13 mouse cellular contexts compared by ENCODE assay signal in genomic region chr7:115830366-115830765, GRCm38 (mm10).
DNase-seq lines count a peak whose midpoint lies in the region; ATAC-seq and TF ChIP-seq lines count a peak whose summit lies in the region.
"Had no signal": no experiment of that assay in that cellular context is flagged by ENCODE, and none has a peak within 500 bp of the region (broad histone marks: within the 10 kb centered on the region; RNA-seq: fewer than 3 reads in every experiment).

No protein-coding gene starts in this region.

- 0 out of 2 replicates have a peak, but pooled peaks cover 2% of the 10 kb centered on the region for H3K27me3 ChIP-seq in forebrain, embryonic 10.5 days (ENCODE audit: poor library complexity, severe bottlenecking)
- no peaks in the 10 kb centered on the region; the same call in 1 of the 2 replicates for H3K27me3 ChIP-seq in forebrain, embryonic 16.5 days (replicated peaks; ENCODE audit: control insufficient read depth, insufficient read depth, low read length)
- peaks cover 5% of the 10 kb centered on the region; the same call in 1 of the 2 replicates for H3K27me3 ChIP-seq in midbrain, embryonic 10.5 days (ENCODE audit: low read depth, poor library complexity, severe bottlenecking)
- 0 out of 2 replicates have a peak, but pooled peaks cover 3% of the 10 kb centered on the region for H3K27me3 ChIP-seq in midbrain, embryonic 16.5 days (ENCODE audit: control insufficient read depth, insufficient read depth, low read depth, low read length)
- no peaks in the 10 kb centered on the region for H3K27me3 ChIP-seq in liver, embryonic 12.5 days (replicated peaks)
- H3K27me3 ChIP-seq in cerebellum, adult 2 months (ENCODE audit: control insufficient read depth, insufficient read depth, low read length), result no peaks in the 10 kb centered on the region
- H3K27me3 ChIP-seq: Patski had no signal

- peak overlapping the region; percentile 83 for H3K27ac ChIP-seq in forebrain, embryonic 10.5 days
- no peak overlapping the region for H3K27ac ChIP-seq in forebrain, embryonic 16.5 days (ENCODE audit: low read length)
- H3K27ac ChIP-seq in midbrain, embryonic 10.5 days (replicated peaks), result peak overlapping the region; percentile 65
- H3K27ac ChIP-seq in midbrain, embryonic 16.5 days (ENCODE audit: low read length), result no peak overlapping the region
- peak overlapping the region; percentile 90 for H3K27ac ChIP-seq in liver, embryonic 12.5 days
- H3K27ac ChIP-seq in cerebellum, adult 2 months (ENCODE audit: insufficient read depth, low read length), result no peak overlapping the region
- H3K27ac ChIP-seq: embryonic facial prominence, embryonic 13.5 days; macrophage had no signal

- DNase-seq in forebrain, embryonic 10.5 days (ENCODE audit: extremely low spot score, low spot score), result peak; percentile 25
- DNase-seq in midbrain, embryonic 10.5 days (ENCODE audit: low spot score), result peak; percentile 13
- no peak for DNase-seq in urinary bladder, postnatal 4 days (ENCODE audit: low spot score in 2 of 2)
- no peak for DNase-seq in spleen, postnatal 14 days (ENCODE audit: low spot score in 2 of 2)
- DNase-seq in cerebellum, adult 2 months, result no peak
- DNase-seq: gastrocnemius, postnatal 25 days had no signal

- no peak for ATAC-seq in forebrain, embryonic 16.5 days
- no peak for ATAC-seq in midbrain, embryonic 16.5 days
- ATAC-seq in liver, embryonic 12.5 days, result peak; percentile 6; the same call in 1 of the 2 replicates
- ATAC-seq: inflammation-experienced regulatory T-cells, adult 6 months; Patski had no signal

- 29% methylated on average over 10 of the region's 10 CpGs for WGBS in forebrain, embryonic 10.5 days
- 14% methylated on average over 10 of the region's 10 CpGs for WGBS in forebrain, embryonic 16.5 days
- 40% methylated on average over 10 of the region's 10 CpGs for WGBS in midbrain, embryonic 10.5 days
- 36% methylated on average over 10 of the region's 10 CpGs for WGBS in midbrain, embryonic 16.5 days
- WGBS in liver, embryonic 12.5 days (ENCODE audit: insufficient replicate concordance), result 67% methylated on average over 10 of the region's 10 CpGs
- WGBS in cerebellum, adult 2 months, result 52% methylated on average over 10 of the region's 10 CpGs

- no peak for TF ChIP-seq CTCF in cerebellum, adult 2 months (IDR thresholded peaks at IDR 0.05; ENCODE audit: borderline replicate concordance, insufficient read depth, low read depth, low read length)

- peaks cover 91% of the 10 kb centered on the region for H3K4me1 ChIP-seq in forebrain, embryonic 10.5 days
- peaks cover 19% of the 10 kb centered on the region for H3K4me1 ChIP-seq in forebrain, embryonic 16.5 days (replicated peaks; ENCODE audit: control insufficient read depth, insufficient read depth, low read length)
- H3K4me1 ChIP-seq in midbrain, embryonic 10.5 days, result peaks cover 66% of the 10 kb centered on the region
- peaks cover 3% of the 10 kb centered on the region; the same call in 1 of the 2 replicates for H3K4me1 ChIP-seq in midbrain, embryonic 16.5 days (ENCODE audit: control insufficient read depth, insufficient read depth, low read length)
- peaks cover 78% of the 10 kb centered on the region for H3K4me1 ChIP-seq in liver, embryonic 12.5 days
- no peaks in the 10 kb centered on the region; the same call in 1 of the 2 replicates for H3K4me1 ChIP-seq in cerebellum, adult 2 months (ENCODE audit: control insufficient read depth, insufficient read depth, low read length)

- H3K4me2 ChIP-seq in forebrain, embryonic 16.5 days (ENCODE audit: low read length), result no peak overlapping the region
- H3K4me2 ChIP-seq in midbrain, embryonic 16.5 days (ENCODE audit: low read length), result no peak overlapping the region
- peak overlapping the region; percentile 67 for H3K4me2 ChIP-seq in liver, embryonic 12.5 days
- H3K4me2 ChIP-seq: embryonic facial prominence, embryonic 13.5 days had no signal

- TF ChIP-seq POLR2A in cerebellum, adult 2 months (IDR thresholded peaks at IDR 0.05; ENCODE audit: borderline replicate concordance, insufficient read depth, low read length), result no peak

- H3K36me3 ChIP-seq in forebrain, embryonic 10.5 days (replicated peaks), result no peaks in the 10 kb centered on the region
- no peaks in the 10 kb centered on the region for H3K36me3 ChIP-seq in forebrain, embryonic 16.5 days (ENCODE audit: control insufficient read depth, insufficient read depth)
- no peaks in the 10 kb centered on the region for H3K36me3 ChIP-seq in midbrain, embryonic 10.5 days
- no peaks in the 10 kb centered on the region for H3K36me3 ChIP-seq in midbrain, embryonic 16.5 days (ENCODE audit: control insufficient read depth, insufficient read depth, low read length)
- H3K36me3 ChIP-seq in liver, embryonic 12.5 days, result peaks cover 45% of the 10 kb centered on the region
- H3K36me3 ChIP-seq: embryonic facial prominence, embryonic 13.5 days had no signal

- H3K9me3 ChIP-seq in forebrain, embryonic 10.5 days, result no peaks in the 10 kb centered on the region
- H3K9me3 ChIP-seq in forebrain, embryonic 16.5 days (ENCODE audit: control insufficient read depth, low read length), result no peaks in the 10 kb centered on the region
- no peaks in the 10 kb centered on the region for H3K9me3 ChIP-seq in midbrain, embryonic 10.5 days (replicated peaks)
- no peaks in the 10 kb centered on the region for H3K9me3 ChIP-seq in midbrain, embryonic 16.5 days (replicated peaks; ENCODE audit: control insufficient read depth, low read length, poor library complexity, severe bottlenecking)
- no peaks in the 10 kb centered on the region for H3K9me3 ChIP-seq in liver, embryonic 12.5 days (replicated peaks)
- H3K9me3 ChIP-seq: embryonic facial prominence, embryonic 13.5 days had no signal

- peak overlapping the region; percentile 5; the same call in 1 of the 2 replicates for H3K4me3 ChIP-seq in forebrain, embryonic 10.5 days
- no peak overlapping the region for H3K4me3 ChIP-seq in forebrain, embryonic 16.5 days (replicated peaks; ENCODE audit: low read length)
- no peak overlapping the region for H3K4me3 ChIP-seq in midbrain, embryonic 10.5 days
- H3K4me3 ChIP-seq in midbrain, embryonic 16.5 days (ENCODE audit: low read depth, low read length), result no peak overlapping the region
- peak overlapping the region; percentile 37 for H3K4me3 ChIP-seq in liver, embryonic 12.5 days
- no peak overlapping the region for H3K4me3 ChIP-seq in cerebellum, adult 2 months (replicated peaks; ENCODE audit: insufficient read depth, low read depth, low read length)
- H3K4me3 ChIP-seq: embryonic facial prominence, embryonic 13.5 days had no signal

- no peak overlapping the region for H3K9ac ChIP-seq in forebrain, embryonic 16.5 days (replicated peaks; ENCODE audit: low read depth, low read length)
- H3K9ac ChIP-seq in midbrain, embryonic 16.5 days (ENCODE audit: low read depth, low read length), result no peak overlapping the region
- H3K9ac ChIP-seq in liver, embryonic 12.5 days, result peak overlapping the region; percentile 63
- H3K9ac ChIP-seq: embryonic facial prominence, embryonic 13.5 days had no signal

Comparison
In these comparisons a context has a peak if more than half of its experiments do, and no peak if none do; other contexts are left out.
1. H3K27ac ChIP-seq: peak in forebrain, embryonic 10.5 days (single experiment), midbrain, embryonic 10.5 days (single experiment) and liver, embryonic 12.5 days (single experiment); none in forebrain, embryonic 16.5 days (single experiment), midbrain, embryonic 16.5 days (single experiment) and cerebellum, adult 2 months (single experiment).
2. H3K4me3 ChIP-seq: peak in forebrain, embryonic 10.5 days (single experiment) and liver, embryonic 12.5 days (single experiment); none in forebrain, embryonic 16.5 days (single experiment), midbrain, embryonic 10.5 days (single experiment), midbrain, embryonic 16.5 days (single experiment) and cerebellum, adult 2 months (single experiment).
3. DNase-seq: peak in forebrain, embryonic 10.5 days (single experiment) and midbrain, embryonic 10.5 days (single experiment); none in urinary bladder, postnatal 4 days (0 of 2), spleen, postnatal 14 days (0 of 2) and cerebellum, adult 2 months (0 of 2).